Mouse (Mus musculus): ENCODE measurements at regions not wholly inside any gene's neighbourhood (a gene's known extent, or its start where the extent isn't known, plus 50 kb on each side); places are given as distances from the start of the nearest gene placed in this dataset.

DNA sequence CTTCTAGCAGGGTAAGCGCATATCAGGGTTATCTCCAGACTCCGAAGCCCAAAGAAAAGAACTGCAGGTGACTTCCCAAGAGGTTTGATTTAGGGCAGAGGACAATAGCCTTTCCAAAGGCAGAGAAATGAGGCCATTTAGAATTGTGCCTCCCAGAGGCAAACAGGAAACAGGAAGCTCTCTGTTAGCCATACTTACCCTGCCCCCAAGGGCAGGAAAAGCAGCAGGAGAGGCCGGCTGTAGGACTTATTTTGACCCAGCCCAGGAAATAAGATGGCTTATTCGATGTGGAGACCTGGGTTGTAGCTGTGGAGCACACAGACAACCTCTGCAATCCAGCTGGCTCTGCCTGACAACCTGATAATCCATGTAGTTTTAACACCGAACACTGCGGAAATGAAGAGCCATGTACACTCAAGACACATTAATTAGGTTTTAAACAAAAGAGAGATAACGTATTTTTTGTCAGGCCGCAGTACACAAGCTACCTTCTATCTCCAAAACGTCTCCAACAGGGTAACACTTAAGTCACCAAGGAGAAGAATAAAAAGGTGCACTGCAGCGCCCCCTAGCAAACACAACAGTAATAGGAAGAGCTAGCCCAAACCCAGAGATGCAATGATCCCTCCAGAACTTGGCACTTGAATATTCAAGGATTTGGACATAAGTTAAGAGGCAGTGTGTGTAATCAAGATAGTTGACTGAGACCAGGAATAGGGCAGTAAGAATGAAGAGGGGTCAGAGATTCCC is 62.4 kb upstream of the Kdr start:
- no peak for ATAC-seq (replicated peaks; ENCODE audit: insufficient number of reproducible peaks, low FRiP score, low TSS enrichment, poor library complexity, severe bottlenecking)

GRCm38 (mm10) chr5:76028729-76029128 is 50.5 kb upstream of the Kdr start:
- no peak for ATAC-seq (replicated peaks; ENCODE audit: insufficient number of reproducible peaks, low FRiP score, low TSS enrichment, poor library complexity, severe bottlenecking)
